Mouse (Mus musculus) adrenal gland (tissue): Measurements from ENCODE around the gene Sos2.
"Not testable (repeated sequence)": the region's sequence is repeated elsewhere in the genome, so short reads cannot be mapped to it uniquely, and the experiment has no call there.

Experiments used
- intact Hi-C: fragments of 180-260 bp; cut with DNase I; formaldehyde crosslinking; loops from one replicate; pipeline ENCODE4 v1.15.1; 2025

Sos2 gene

DNA sequence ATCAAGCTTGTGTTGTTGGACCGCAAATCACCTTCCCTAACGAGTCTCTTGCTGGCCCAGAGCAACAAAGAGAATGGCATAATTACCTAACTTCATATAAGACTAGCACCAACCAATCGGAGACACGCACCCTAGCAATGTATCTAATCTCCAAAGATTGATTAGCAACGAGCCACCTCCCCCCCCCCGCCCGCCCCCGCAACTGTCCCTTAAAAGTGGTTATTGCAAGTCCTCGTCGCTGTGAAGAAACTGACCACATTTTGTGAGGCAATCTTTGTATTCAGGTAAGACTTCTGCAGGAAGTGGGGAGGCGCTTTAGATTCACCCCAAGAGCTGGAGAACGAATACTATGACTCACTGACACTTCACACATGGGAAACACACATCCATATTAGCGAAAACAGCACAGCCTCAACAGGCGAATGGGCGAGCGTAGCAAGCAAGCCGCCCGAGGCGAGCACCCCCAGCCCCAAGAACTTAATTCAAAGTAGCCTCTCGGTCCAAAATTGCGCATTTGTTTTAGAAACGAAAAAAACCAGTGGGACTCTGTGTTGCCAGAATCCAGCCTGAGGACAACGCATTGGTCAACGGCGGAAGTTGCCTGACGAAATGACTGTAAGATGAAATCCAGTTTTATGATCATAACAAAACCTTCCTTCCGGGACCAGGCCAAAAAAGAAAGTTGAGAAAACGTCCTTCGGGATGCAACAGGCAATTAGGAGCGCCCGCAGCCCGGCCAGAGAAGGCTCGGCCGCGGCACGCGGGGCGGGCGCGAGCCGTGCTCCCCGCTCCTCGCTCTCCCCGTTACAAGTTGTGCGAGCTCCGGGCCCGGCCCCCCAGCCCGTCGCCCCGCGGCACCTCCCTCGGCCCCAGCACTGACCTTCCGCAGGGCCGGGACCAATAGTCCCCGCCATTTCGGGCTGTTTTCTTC is 752 bp downstream of the Sos2 start:
- intact Hi-C loops: loop anchor here (5.0 to 10.0 kb wide), 2 partner anchors 106 to 319 kb away; no protein-coding TSS in a partner anchor

- intact Hi-C loops: no loop called here
These were observed 5.5 kb downstream of the Sos2 start for GRCm38 (mm10) chr12:69676157-69676556.

- intact Hi-C loops: no loop called here
These were observed 6.8 kb downstream of the Sos2 start for GRCm38 (mm10) chr12:69674576-69675537.

- intact Hi-C loops: no loop called here
These were observed 7.5 kb downstream of the Sos2 start for GRCm38 (mm10) chr12:69674176-69674575.

DNA sequence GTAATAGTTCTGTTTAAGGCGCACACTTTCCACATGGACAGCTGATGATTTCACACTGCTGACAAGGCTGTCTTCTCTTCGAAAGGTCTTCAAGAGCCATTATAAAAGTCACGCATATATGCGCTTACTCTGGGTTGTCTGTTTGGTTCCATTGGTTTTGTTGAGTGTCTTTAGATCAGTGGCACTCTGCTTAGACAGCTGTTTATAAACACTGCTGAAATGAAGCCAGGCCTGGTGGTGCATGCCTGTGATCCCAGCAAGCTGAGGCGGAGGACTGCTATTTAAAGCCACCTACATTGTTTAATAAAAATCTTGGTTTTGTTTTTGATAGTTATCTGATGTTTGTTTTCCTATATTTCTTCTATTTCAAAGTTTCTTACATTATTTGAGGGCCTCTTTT is 14.9 kb downstream of the Sos2 start:
- intact Hi-C loops: no loop called here

DNA sequence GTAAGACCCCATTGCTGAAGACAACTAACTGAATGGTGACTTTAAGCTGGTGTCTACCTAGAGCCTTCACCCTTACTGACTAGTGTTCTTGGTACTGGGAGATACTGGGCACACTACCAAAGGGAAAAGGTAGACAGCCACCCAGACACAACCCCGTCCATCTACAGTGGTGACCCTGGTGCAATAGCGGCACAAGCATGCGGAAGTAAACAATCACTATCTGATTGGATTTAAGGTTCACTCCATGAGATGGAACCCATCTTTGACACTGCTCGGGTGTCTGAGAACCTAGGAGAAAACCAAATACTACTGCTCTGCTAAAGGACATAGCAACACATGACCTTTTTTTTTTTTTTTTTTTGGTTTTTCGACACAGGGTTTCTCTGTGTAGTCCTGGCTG is 20.0 kb downstream of the Sos2 start:
- intact Hi-C loops: no loop called here

DNA sequence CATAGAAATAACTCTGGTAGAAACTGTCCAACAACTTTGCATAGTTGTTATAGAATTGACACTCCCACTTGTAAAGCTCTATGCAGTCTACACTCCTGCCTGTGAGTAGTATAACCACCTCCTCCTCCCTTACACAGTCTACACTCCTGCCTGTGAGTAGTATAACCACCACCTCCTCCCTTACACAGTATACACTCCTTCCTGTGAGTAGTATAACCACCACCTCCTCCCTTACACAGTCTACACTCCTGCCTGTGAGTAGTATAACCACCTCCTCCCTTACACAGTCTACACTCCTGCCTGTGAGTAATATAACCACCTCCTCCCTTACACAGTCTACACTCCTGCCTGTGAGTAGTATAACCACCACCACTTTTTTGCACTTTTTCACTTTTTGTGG is 27.7 kb downstream of the Sos2 start:
- intact Hi-C loops: not testable (repeated sequence)

DNA sequence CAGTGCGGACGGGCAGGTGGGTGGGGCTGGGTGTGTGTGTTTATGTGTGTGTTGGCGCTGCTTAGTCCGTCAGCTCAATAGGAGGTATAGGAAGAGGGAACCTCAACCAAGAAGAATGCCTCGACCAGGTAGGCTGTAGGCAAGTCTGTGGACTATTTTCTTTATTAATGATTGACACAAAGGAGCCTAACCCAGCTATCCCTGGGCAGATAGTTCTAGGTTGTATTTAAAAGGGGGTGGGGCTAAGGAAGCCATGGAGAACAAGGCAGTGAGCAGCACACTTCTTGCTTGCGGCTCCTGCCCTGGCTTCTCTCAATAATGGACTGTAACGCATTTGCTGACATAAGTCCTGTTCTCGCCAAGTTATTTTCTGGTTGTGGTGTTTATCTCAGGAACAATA is 32.1 kb downstream of the Sos2 start:
- intact Hi-C loops: no loop called here

GRCm38 (mm10) chr12:69645821-69646616 is 35.6 kb downstream of the Sos2 start:
- intact Hi-C loops: no loop called here

DNA sequence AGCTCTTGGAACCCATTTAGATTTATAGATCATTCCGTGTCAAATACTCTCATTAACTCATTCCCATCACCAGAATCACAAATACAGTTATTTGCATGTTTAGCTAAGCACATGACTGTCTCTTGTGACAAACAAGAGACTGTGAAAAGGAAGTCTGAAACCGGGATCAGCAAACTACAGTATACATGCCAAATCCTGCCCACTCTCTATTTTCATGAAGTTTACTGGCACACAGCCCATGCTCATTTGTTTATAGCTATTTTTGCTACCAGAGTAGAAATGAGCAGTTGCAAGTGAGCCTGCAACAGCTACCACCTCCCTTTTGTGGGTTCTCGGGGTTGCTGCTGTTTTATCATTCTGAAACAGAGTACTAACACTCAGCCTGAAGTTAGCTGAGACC is 36.8 kb downstream of the Sos2 start:
- intact Hi-C loops: no loop called here

DNA sequence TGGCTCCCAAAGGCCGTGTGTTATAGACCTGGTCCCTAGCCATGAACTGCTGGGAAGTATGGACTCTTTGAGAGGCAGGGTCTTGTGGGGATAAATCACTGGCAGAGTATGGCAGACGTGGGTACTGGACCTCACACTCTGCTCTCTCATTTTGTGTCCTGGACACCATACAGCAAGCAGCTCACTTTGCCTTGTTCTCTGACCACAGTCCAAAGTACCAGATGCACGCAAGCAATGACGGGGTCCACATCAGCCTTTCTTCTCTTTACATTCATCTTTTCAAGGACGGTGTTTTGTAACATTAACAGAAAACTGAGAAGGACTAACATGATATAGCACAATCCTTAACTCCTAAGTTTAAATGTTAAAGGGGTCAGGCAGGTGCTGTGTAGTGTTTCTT is 38.8 kb downstream of the Sos2 start:
- intact Hi-C loops: no loop called here

DNA sequence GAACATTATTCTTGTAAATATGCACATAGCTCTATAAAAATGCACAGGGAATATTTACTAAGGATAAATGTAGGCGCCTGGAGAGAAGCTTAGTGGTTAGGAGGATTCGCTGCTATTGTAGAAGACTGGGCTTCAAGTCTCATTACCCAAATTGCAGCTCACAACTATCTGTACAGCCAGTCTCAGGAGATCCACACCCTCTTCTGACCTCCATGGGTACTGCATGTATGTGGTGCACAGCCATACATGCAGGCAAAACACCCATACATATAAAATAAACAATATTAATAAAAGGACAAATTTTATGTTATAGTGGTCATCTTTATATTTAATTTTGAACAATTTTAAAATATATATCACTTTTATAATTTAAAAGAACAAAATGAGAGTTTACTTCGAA is 46.9 kb downstream of the Sos2 start:
- intact Hi-C loops: no loop called here

DNA sequence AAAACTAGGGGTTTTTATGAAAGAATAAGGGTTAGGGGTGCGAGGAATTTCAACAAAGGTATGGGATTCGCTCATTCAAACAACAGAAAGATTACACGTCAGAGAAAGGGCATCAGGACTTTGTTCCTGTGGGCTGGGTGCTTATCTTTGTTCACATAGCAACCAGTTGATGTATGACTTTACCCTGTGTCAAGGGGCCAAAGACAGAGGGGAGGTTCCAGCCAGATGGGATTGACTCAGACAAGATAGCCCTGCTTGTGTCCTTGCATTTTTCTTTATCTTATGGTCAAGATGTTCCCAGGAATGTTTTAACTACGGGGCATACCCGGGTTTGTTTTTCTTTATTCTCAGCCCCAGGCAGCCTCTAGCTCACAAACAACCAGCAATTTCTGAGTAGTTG is 63.1 kb downstream of the Sos2 start:
- intact Hi-C loops: loop anchor here (10.0 kb wide), 1 partner anchor 76 kb away; no protein-coding TSS in a partner anchor

GRCm38 (mm10) chr12:69604367-69604766 is 77.3 kb downstream of the Sos2 start:
- intact Hi-C loops: no loop called here

- intact Hi-C loops: no loop called here
These were observed 84.2 kb downstream of the Sos2 start for GRCm38 (mm10) chr12:69597446-69597845.

DNA sequence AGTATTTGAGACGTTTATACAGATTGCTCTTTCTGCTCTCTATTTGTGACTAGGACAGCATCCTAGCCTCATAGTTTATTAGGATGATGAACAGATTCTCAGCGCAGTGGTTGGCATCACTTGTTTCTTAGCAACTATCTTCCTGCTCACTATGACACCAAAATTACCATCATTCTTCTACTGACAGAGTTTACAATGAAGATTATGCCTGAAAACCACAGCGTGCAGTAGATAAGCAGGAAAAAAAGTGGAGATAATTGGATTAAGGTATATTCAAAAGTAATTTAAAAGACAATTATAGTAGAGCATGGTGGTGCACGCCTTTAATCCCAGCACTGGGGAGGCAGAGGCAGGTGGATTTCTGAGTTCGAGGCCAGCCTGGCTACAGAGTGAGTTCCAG is 88.5 kb downstream of the Sos2 start:
- intact Hi-C loops: no loop called here

DNA sequence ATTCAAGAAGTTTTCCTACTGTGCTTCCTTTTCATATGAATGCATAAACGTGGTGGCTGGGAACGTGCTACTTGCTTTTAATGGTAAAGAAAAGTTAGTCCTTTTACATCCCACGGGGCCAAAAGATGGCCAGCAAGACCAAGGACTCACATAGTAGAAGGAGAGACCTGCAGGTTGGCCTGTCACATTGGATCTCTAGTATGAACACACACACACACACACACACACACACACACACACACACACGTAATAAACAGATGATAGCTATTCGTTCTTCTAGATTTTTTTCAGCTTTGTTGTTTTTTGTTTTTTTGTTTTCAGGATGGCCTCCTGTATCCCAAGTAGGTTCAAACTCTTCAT is 98.4 kb downstream of the Sos2 start:
- intact Hi-C loops: loop anchor here (5.0 kb wide), 1 partner anchor 231 kb away; no protein-coding TSS in a partner anchor

- intact Hi-C loops: loop anchor here (5.0 kb wide), 1 partner anchor 230 kb away; no protein-coding TSS in a partner anchor
These were observed 98.9 kb downstream of the Sos2 start, which contains the start of gene Vcpkmt for GRCm38 (mm10) chr12:69582613-69583269. Gene Vcpkmt (minus strand): TSS chr12:69583028.

GRCm38 (mm10) chr12:69582216-69582612 is 99.4 kb downstream of the Sos2 start:
- intact Hi-C loops: loop anchor here (5.0 kb wide), 1 partner anchor 230 kb away; no protein-coding TSS in a partner anchor

- intact Hi-C loops: loop anchor here (5.0 to 10.0 kb wide), 5 partner anchors 105 to 375 kb away; partner anchors contain the start of genes Arf6, Gm49384, Gm9887 and Sos2
These were observed 102.0 kb downstream of the Sos2 start for GRCm38 (mm10) chr12:69579623-69580022.
